Mouse (Mus musculus) mesoderm, embryonic 11.5 days (tissue): ENCODE measurements around the gene Entpd6.

Experiments
- DNase-seq: peaks from one replicate; pipeline ENCODE4 v3.0.0-alpha.2; 2012; ENCODE audit warnings: low read depth, low spot score

Gene Entpd6

DNA sequence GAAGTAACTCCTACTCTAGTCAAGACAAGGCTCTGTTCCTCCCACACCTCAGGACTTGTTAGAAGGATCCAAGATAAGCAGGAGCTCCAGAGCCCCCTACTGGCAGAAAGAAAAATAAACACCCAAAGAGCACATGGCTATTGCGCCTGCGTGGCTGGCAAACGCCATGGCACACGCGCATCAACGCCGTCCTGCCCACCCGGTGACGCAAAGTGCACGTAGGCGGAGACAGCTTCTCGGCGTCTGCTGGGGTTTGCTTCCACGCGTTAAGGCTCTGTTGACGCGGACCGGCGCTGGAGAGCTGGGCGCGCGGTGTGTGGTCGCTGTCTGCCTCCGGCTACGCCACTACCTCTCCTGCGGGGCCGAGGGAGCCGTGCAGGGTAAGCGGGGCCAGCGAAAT is at the start of gene Entpd6:
TSS of gene Entpd6 (plus strand) at position 189 of the 400 bp plus-strand sequence.
- DNase-seq: peak; percentile 97

DNA sequence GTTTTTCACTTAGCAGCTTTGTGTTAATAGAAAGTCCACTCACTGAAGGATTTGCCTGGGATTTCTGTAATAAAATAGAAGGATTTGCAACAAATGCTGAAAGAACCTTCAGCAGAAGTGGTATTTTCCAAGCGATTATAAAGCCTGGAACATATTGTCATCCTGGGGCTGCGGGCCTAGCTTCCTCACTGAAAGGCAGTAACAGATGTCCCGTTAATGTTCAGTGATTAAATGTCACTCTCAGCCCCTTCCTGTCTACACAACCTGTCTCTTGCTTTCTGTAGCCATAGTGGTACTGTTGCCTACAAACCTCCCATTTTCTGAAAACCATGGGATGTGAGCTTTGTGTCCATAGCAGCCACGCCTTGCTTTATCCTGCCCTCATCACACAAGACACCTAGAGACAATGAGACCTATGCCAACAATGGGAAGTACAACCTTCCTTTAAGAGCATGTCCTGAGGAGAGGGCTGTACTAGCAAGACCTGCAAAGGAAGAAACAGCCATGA is 36.6 kb upstream of the Entpd6 start:
- DNase-seq: no peak

DNA sequence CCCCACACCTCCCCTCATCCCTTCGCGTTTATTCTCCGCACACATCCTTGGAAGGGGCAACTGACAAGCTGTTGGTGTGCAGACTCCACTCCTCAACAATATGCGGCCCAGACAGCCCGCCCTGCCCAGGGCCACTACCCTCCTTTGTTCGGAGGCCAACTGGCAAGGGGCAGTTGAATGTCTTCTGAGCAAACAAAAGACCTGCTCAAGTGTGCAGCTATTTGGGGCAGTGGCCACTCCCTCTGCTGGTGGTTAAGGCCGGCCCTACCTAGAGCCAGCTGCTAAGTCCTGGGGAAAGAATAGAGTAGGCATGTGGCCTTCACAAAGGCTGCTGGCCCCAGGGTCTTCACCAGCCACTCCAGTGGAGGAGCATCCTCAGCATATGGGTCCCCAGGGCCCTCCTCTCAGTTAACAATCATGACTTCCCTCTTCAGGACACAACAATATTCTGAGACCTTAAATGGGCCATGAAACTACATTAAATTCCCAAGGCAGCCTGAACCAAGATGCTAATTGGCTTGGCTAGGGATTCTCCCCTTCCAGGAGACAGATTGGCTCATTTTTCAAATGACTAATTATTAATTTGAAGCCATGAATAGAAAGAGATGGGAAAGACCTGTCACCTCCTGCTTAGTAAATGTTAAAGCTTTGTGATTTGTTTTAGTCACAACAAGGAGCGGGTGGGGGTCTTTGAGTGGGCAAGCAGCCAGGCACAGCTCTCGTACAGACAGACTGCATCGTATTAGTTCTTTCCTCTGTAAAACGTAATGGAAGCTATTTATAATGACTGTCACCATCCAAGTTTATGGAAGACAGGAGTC is 12.9 kb upstream of the Entpd6 start:
- DNase-seq: peak; percentile 65

DNA sequence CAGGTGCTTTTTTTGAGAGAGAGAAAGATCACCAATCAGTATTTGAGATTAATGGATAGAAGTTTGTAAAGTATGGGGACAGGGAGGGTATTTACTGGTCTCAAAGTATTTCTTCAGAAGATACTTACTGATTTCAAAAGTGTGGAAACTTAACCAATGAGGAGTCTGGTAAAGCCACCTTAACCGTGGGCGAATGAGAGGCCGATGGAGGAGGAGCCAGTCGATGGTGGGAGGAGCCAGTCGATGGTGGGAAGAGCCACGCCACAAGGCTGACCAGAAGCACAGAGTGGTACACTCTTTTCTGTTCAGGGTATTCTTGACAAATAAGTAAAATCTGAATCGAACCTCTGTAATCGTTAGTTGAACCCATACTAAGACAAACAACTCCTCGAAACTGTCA is 11.0 kb upstream of the Entpd6 start:
- DNase-seq: no peak

DNA sequence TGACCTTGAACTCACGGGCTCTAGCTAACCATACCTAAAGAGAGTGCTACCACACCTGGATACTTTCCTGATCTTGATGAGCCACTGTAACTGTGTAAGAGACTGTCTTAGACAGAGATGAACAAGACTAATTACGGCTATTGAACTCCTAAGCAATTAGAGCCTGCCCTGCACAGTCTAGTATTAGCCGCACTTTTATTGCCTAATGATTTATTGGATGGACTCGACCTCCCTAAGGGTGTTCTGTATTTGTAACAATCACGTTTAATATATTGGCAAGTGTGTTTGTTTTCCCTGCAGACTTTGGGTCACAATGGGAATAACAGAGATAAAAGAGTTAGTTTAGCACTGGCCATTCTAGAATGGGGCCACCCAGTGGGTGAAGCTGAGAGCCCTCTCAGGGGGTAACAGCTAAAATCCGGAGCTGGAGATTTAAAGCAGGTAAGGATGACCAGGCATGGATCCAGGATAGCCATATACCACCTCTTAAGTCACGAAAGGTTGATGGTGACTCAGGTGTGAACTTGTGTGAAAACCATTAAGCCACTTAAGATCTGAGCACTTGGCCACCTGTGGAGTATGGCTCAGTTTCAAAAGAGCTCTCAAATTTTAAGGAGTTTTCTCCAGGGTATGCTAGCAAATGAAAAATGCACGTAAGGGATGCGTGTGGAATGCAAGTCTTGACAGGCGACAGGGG is 8.5 kb upstream of the Entpd6 start:
- no peak for DNase-seq

DNA sequence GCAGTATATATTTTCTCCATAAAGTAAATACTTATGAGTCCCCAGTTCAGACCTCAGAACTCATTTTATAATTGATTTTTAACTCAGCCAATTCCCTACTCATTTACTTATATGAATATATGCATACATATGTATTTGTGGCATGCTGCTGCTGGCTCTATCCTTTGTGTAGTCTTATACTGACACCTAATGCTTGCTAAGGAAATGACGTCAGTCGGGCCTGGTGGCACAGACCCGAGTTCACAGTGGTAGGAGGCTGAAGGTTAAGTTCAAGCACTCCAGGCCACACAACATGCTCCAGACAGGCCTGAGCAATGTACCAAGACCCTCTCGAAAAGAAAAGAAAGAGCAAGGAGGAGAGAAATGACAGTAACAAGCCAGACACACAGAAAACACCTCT is 7.4 kb upstream of the Entpd6 start:
- peak; percentile 7 for DNase-seq

DNA sequence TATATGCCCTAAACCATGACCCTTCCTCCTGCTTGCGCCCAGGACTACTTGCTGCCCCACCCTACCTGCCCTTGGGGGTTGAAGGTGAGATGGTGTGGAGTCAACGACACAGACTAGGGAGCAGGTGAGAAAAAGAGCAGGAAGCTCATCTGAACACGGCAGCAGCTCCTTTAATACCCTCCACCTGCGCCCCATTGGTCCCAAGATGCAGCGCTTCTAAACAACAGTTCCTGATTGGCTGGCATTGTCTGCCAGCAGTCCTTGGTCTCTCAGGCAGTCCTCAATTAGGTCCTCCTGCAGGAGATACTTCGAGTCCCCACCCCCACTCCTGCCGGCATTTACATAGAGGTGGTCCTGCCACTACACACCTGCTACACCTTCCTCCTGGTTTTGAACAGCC is 3.8 kb upstream of the Entpd6 start:
- DNase-seq: no peak

DNA sequence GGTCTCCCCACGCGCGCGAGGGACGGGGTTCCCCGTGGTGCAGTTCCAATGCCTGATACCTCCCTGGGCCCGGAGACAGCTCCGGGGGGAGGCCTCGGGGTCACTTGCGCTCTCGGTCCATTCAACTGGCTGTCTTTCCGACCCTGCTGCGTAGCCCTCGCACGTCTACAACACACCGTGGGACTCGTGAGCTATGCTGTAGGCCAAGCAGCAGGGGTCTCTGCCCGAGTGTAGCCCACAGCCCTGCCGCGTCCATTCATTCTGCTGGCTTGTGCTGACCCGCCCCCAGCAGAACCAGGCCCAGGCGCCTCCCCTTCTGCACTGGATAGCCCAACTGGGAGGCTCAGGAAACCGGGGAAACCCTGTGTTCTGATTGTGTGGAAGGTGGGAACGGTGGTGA is 441 bp downstream of the Entpd6 start:
- peak; percentile 41 for DNase-seq

DNA sequence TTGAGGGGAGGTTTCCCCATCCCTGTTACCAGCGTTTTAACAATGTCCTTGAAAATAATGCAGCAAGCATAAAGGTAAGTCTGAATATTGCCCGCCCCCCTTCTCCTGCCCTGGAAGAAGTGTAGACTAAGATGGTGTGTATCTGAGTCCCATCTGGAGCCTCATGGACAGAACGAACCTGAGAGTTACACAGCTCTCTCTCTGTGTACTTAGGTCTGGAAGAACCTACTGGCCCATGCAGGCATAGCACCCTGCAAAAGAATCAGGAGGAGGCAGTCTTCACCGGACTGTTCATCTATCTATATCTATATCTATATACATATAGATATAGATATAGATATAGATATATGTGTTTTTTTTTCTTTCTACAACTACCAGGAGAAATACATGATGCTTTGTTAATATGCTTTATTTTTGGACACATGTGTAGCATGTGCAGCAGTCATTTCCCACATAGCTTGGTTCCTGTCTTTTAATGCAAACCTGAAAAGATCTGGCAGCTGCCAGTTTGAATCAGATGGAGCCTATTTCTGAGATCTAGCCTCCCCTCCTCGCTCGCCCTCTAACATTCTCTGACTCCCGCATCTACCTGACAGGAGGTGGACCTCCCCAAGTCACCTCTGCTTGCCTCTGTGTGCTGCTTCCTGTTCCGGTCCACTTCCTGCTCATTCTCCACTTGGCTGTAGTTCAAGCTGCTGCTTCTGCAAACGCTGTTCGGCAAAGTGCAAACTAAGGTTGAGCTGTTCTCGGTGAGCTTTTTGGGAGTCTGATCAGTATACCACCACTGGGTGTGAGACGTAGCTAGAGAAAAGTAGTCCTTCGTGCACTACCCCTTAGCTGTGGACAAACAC is 1.5 kb downstream of the Entpd6 start:
- peak; percentile 19 for DNase-seq

DNA sequence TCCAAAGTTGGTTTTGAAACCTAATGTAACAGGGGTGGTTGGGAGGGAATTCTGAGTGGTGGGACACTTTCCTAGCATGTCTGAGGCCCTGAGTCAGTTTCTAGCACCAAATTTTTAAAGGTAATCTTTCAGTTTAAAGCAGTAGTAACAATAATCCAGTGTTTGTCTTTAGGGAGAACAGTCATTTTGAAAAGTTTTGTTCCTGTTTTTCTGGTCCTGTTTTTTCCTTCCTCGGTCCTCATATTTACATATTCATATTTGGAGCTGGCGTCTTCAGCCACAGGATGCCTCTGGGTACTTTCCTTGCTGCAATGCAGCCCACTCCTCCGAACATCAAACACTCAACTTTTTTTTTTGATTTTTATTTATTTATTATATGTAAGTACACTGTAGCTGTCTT is 6.2 kb downstream of the Entpd6 start:
- no peak for DNase-seq

DNA sequence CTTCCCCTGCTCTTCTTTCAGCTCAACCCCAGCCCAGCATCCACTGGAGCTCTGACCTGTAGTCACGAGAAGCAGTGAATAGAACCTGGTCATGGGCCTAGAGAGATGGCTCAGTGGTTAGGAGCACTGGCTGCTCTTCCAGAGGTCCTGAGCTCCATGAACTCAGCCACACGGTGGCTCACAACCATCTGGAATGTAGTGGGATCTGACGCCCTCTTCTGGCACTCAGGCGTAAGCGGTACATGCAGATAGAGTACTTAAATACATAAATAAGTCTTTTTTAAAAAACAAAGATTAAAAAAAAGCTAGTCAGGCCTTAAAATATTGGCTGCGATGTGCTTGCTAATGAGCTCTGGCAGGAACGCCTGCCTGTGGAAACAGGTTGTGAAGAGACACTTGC is 12.6 kb downstream of the Entpd6 start:
- DNase-seq: no peak

DNA sequence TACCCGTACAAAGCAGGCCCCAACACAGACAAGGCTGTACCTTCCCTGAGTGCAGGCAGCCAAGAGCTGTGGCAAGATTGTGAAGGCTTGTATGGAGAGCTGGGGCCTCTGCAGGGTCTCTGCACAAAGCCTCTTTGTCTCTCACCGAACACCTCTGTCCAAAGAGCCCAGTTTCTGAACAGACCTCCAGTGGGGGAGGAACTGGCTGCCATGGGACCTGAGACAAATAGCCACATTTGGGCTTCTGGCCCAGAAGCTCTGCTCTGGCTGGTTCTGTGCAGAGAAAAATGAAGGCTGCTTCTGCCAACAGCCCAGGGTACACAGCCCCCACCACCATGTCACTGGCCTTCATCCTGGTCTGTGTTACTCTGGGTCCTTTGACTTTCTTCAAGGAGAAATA is 16.8 kb downstream of the Entpd6 start:
- no peak for DNase-seq

DNA sequence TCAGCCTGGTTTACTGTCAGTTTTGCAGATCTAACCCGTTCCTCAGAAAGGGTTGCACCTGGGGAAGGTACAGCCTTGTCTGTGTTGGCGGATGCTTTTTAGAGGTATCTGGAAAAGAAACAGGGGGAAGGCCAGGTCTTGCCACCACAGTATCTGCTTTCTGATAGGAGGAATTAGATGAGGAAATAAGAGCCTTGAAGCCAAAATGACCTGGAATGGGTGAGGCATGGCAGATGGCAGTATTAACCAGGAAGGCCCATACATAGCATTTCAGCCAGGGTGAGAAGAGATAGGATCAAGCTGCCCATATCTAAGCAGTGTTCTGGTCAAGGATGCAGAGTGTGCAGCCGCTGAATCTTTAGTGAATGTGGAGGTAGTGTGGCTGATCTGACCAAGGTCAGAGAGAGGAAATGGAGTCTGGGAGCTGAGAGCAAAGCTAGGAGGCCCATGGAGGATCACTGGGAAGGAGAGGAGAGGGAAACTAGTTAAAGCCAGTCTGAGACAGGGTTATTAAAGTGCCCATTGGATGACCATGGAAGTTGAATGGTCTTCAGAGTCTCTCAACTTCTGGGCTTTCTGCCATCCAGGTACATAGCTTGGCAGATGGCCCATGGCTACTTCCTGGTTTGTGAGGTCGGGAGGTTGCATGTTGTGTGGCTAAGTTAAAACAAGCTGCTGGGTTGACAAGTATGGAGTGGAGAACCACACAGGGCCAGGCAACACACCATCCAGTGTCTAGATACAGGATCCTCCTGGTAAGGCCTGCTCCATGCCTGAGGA is 17.4 kb downstream of the Entpd6 start:
- no peak for DNase-seq

DNA sequence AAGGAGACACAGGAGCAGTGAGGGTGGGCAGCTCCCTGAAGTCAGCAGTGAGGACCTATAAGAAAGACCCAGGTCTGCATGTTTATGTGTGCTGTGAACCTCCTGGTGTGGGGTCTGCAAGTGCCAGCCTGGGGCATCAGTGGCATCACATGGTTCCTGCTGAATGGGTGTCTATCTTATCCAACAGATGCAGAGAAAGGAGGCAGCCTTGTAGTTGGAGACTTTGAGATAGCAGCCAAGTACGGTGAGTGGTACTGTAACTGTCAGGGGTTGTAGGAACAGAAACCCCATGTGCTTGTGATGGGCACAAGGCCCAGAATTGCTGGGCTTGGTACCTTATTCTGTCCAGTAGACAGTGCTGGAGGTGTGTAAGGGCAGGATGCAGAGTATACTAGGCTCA is 19.8 kb downstream of the Entpd6 start:
- DNase-seq: no peak

DNA sequence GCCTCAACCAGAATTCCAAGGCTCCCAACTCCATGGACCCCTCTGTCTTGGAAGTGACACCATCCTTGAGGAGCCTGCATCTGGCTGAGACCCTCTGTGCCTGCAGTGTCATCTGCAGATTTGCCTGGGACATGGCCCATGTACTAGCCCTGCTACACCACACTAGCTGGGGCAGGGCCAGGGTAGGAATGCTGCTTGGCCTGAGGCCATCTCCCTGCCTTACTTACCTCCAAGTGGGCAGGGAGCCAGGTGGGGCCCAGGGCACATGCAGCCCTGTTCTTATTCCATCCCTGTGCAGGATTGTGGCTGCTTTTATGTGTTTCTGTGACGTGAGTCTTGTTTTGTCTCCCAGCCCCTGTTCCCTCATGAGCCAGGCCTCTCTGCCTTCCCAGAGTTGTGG is 21.9 kb downstream of the Entpd6 start:
- DNase-seq: no peak

DNA sequence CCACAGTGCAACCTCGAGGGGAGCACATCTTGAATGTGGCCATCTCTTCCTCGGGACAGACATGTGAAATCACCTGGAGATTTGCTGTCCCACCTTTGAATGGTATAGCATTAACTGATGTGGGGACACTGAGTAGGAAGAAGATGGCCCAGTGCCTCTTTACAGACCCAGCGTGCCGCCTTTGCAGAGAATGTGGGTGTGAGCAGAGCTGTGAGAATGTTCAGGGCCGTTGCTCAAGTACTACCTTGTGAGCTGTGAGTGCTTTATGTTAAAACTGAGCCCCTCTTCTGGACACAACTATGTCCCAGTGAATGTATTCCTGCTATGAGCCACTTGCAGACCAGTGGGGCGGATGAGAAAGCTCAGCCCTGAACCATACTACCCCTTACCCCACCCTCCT is 22.3 kb downstream of the Entpd6 start:
- no peak for DNase-seq

DNA sequence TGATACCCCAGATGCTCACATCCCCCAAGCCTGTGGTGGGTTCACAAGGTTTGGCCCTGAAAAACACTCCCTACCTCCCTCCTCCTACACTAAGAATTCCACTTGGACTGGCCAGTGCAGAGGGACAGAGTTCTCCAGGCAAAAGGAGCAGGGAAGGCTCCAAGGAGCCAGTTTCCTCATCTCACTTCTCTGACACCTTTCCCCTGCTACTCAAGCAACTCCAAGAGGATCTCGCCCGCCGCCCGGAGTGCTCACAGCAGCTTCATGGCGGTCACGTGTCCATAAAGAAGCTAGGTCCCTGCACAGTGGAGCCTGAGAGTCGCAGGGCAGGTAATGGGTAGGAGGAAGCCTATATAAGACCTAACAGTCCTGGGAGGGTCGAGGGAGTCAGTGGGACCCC is 23.2 kb downstream of the Entpd6 start:
- DNase-seq: no peak

DNA sequence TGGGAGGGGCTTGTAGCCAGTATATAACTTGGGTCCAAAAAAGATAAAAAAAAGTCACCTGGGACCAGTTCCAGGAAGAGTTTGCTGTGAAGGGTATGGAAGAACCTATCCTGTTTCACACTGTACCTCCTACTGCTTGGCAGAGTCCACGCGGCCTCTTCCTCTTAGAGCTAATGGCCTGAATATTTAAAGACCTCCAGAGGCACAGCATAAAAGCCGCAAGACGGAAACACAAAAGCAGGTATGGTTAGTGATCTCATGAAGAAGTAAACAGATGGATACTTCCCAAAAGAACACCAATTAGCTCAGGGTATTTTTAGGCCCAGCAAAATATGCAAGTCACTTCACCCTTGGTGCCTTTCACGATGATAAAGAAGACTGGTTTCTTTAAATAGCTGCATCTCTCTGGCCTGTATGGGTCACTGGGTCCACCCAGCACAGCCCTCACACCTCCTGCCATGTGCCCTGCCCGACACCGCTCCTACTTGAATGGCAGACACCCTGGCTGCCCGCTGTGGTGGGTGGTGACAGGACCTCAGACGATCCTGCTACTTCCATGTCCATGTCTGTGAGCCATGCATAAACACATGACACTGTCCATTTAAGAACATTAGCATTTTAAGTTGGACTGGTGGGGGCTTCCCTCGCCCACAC is 23.8 kb downstream of the Entpd6 start:
- DNase-seq: no peak

DNA sequence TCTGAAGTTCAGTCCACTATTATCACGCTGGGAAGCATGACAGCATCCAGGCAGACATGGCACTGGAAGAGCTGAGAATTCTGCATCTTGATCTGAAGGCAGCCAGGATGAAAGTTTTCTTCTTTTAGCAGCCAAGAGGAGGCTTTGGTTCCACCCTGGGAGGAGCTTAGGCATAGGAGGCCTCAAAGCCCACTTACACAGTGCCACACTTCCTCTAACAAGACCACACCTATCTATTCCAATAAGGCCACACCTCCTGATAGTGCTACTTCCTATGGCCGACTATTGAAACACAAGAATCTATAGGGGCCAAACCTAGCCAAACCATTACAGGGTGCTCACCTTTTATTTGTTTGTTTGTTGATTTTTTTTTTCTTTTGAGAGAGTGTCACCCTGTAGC is 34.0 kb downstream of the Entpd6 start:
- no peak for DNase-seq

DNA sequence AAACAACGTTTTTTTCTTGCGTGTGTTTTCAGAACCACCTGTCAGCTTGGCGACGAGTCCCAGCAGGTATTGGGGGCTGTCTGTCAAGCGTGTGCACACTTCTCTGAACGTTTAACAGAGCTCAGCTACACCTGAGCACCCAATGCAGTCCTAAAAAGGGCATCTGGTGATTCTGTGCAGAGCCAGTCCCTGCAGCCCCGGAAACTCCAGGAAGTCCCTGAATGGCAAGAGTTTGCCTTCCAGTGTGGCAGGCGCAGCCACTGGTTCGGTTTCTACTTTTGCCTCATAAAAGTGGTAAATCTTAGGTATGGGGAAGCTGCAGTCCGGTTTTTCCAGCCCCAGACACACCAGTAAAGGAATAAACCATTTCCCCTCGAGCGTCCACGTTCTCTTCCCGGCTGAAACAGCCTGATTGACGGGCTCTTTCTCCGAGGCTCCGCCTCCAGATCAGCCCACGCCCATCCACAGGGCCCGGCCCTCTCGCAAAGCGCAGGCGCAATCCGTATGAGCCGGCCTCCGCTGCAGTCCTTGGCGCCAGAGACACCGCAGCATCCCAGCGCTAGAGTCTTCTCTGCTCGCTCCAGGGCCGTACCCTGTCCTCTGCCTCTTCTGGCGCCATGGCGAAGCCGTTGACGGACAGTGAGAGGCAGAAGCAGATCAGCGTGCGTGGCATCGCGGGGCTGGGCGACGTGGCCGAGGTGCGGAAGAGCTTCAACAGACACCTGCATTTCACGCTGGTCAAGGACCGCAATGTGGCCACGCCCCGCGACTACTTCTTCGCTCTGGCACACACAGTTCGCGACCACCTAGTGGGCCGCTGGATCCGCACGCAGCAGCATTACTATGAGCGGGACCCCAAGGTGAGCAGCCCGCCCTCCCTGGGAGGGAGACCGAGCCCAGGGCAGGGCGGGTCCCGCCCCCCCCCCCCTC is 37.7 kb downstream of the Entpd6 start, which contains the start of gene Pygb:
TSS of gene Pygb (plus strand) at position 485 of the 930 bp plus-strand sequence.
- peak; percentile 93 for DNase-seq
